Mouse (Mus musculus) kidney, embryonic 14.5 days (tissue): ENCODE data around the gene Gatc. TPM values are rescaled to one million over a fixed set of nuclear protein-coding genes. Genes with fewer than 3 reads are reported as not detected.

ENCODE experiments used
- ATAC-seq: fragments of 200-750 bp; cut with Nextera tagmentation; 2 replicates; pipeline ENCODE4 v1.8.0; 2017; ENCODE audit warnings: moderate number of reproducible peaks, mild to moderate bottlenecking, moderate TSS enrichment, moderate library complexity; ENCODE audit not compliant: low FRiP score, low TSS enrichment
- H3K27ac ChIP-seq: fragments of 300-500 bp; sonication (generic); 2 replicates; pipeline ENCODE4 v1.5.1; 2014; ENCODE audit warnings: low read depth, mild to moderate bottlenecking, low read length, moderate library complexity, mixed read lengths
- H3K27me3 ChIP-seq: fragments of 300-500 bp; sonication (generic); 2 replicates; pipeline ENCODE4 v1.6.1; 2014; ENCODE audit warnings: mild to moderate bottlenecking, low read length; ENCODE audit not compliant: control insufficient read depth, insufficient read depth
- H3K36me3 ChIP-seq: fragments of 300-500 bp; sonication (generic); 2 replicates; pipeline ENCODE4 v1.6.1; 2014; ENCODE audit warnings: low read length, mixed read lengths; ENCODE audit not compliant: control insufficient read depth, insufficient read depth
- H3K4me1 ChIP-seq: fragments of 300-500 bp; sonication (generic); 2 replicates; pipeline ENCODE4 v1.6.1; 2014; ENCODE audit warnings: low read length, mixed read lengths; ENCODE audit not compliant: control insufficient read depth, insufficient read depth
- H3K4me2 ChIP-seq: fragments of 300-500 bp; sonication (generic); replicated peaks from 2 replicates; pipeline ENCODE4 v1.6.1; 2014; ENCODE audit warnings: low read depth, mild to moderate bottlenecking, low read length
- H3K4me3 ChIP-seq: fragments of 300-500 bp; sonication (generic); 2 replicates; pipeline ENCODE4 v1.5.1; 2014; ENCODE audit warnings: mild to moderate bottlenecking, low read length
- H3K9ac ChIP-seq: fragments of 300-500 bp; sonication (generic); 2 replicates; pipeline ENCODE4 v1.6.1; 2014; ENCODE audit warnings: low read depth, mild to moderate bottlenecking, low read length, moderate library complexity
- H3K9me3 ChIP-seq: fragments of 300-500 bp; sonication (generic); 2 replicates; pipeline ENCODE4 v1.6.1; 2016; ENCODE audit warnings: low read length; ENCODE audit not compliant: control insufficient read depth
- WGBS: fragments of 180-500 bp; shearing (Covaris S2); extraction: QIAGEN DNeasy Blood & Tissue Kit; methylation state at CpG from one replicate; pipeline ENCODE4 v1.1.7; 2014; 5-methylcytosine and 5-hydroxymethylcytosine counted together
- polyA plus RNA-seq: library from polyadenylated mRNA; unstranded; fragments of >200 nt; fragmentation: Nextera tagmentation; extraction: Ambion mirVana; gene quantifications from 2 replicates; pipeline ENCODE4 v1.2.1, GENCODE M21; 2014

Gene Gatc
- polyA plus RNA-seq, 1 experiment from 2014 or later, result 36.9 TPM

DNA sequence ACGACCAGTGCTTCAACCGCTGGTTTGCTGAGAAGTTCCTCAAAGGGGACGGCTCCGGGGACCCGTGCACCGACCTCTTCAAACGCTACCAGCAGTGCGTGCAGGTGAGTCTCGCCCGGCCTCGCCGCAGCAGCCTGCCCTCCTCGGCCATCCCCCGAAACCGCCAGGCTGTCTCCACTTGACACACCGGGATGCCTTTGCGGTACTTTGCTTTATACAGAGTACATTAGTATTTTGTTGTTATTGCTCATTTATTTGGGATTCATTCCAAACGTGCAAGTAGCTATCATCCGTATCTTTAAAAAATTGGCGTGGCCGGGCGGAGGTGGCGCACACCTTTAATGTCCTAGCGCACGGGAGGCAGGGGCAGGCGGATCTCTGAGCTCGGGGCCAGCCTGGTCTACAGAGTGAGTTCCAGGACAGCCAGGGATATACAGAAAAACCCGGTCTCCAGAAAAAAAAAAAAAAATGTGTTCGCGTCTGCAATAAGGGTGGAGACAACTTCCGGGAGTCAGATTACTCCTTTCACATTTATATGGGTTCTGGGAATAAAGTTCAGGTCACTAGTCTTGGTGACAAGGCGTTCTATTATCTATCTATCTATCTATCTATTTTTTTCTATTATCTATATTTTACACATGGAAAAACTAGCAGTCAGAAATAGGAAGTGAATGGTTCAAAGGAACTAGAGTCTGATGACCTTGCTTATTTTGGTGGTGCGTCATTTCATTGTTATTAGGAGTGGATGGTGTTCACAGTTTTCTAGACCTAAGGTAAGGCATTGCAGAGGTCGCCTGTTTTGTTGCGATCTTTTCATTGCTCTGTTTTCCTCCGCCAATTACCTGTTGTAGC, 562 bp upstream of the Gatc start:
- Histone ChIP-seq H3K27ac (peak overlapping the region; percentile 44; the same call in 1 of the 2 replicates), H3K9ac (peak overlapping the region; percentile 70), H3K27me3 (no peaks in the 10 kb centered on the region), H3K9me3 (no peaks in the 10 kb centered on the region), H3K4me3 (peak overlapping the region; percentile 61), H3K4me1 (peaks cover 13% of the 10 kb centered on the region), H3K4me2 (peak overlapping the region; percentile 66), H3K36me3 (peaks cover 42% of the 10 kb centered on the region)
- 12% methylated on average over 36 of the region's 36 CpGs for WGBS
- peak; percentile 5; the same call in 1 of the 2 replicates for ATAC-seq

- Histone ChIP-seq H3K9ac (peak overlapping the region; percentile 70; the same call in 1 of the 2 replicates), H3K4me3 (peak overlapping the region; percentile 61), H3K36me3 (peaks cover 38% of the 10 kb centered on the region), H3K27me3 (no peaks in the 10 kb centered on the region), H3K4me2 (peak overlapping the region; percentile 66), H3K9me3 (no peaks in the 10 kb centered on the region), H3K4me1 (peaks cover 13% of the 10 kb centered on the region), H3K27ac (no peak overlapping the region)
- no peak for ATAC-seq
- WGBS, result 27% methylated on average over 7 of the region's 7 CpGs
These were observed 971 bp downstream of the Gatc start for GRCm38 (mm10) chr5:115340007-115340406.

GRCm38 (mm10) chr5:115333626-115334025, 7.4 kb downstream of the Gatc start:
- WGBS, result 81% methylated on average over 3 of the region's 3 CpGs
- H3K9ac ChIP-seq, result no peak overlapping the region
- no peaks in the 10 kb centered on the region for H3K9me3 ChIP-seq
- H3K36me3 ChIP-seq, result peaks cover 60% of the 10 kb centered on the region
- H3K27me3 ChIP-seq, result no peaks in the 10 kb centered on the region
- H3K4me1 ChIP-seq, result peaks cover 7% of the 10 kb centered on the region
- H3K4me3 ChIP-seq, result no peak overlapping the region
- ATAC-seq, result no peak
- H3K27ac ChIP-seq, result no peak overlapping the region
- no peak overlapping the region for H3K4me2 ChIP-seq

- no peaks in the 10 kb centered on the region for H3K27me3 ChIP-seq
- no peaks in the 10 kb centered on the region for H3K9me3 ChIP-seq
- 88% methylated on average over 9 of the region's 9 CpGs for WGBS
- no peak for ATAC-seq
- no peak overlapping the region for H3K9ac ChIP-seq
- no peak overlapping the region for H3K27ac ChIP-seq
- peaks cover 56% of the 10 kb centered on the region for H3K36me3 ChIP-seq
- H3K4me2 ChIP-seq, result no peak overlapping the region
- no peak overlapping the region for H3K4me3 ChIP-seq
- H3K4me1 ChIP-seq, result peaks cover 15% of the 10 kb centered on the region
These were observed 10.0 kb downstream of the Gatc start for GRCm38 (mm10) chr5:115330955-115331354.

GRCm38 (mm10) chr5:115327610-115328548, 13.1 kb downstream of the Gatc start:
- no peaks in the 10 kb centered on the region for H3K9me3 ChIP-seq
- H3K27me3 ChIP-seq, result no peaks in the 10 kb centered on the region
- peak overlapping the region; percentile 80 for H3K4me3 ChIP-seq
- H3K4me2 ChIP-seq, result peak overlapping the region; percentile 49
- H3K27ac ChIP-seq, result peak overlapping the region; percentile 91
- peaks cover 28% of the 10 kb centered on the region for H3K36me3 ChIP-seq
- under 1% methylated on average over 49 of the region's 55 CpGs for WGBS
- peak overlapping the region; percentile 88 for H3K9ac ChIP-seq
- peaks cover 15% of the 10 kb centered on the region for H3K4me1 ChIP-seq
- ATAC-seq, result peak; percentile 13

- WGBS, result under 1% methylated on average over 77 of the region's 97 CpGs
- peaks cover 20% of the 10 kb centered on the region for H3K36me3 ChIP-seq
- peak within 1 kb of the TSS; percentile 49 for H3K4me2 ChIP-seq
- ATAC-seq, result peak; percentile 93
- peak within 1 kb of the TSS; percentile 80 for H3K4me3 ChIP-seq
- H3K9ac ChIP-seq, result peak within 1 kb of the TSS; percentile 88
- H3K27ac ChIP-seq, result peak within 1 kb of the TSS; percentile 91
- H3K4me1 ChIP-seq, result peaks cover 15% of the 10 kb centered on the region
- no peaks in the 10 kb centered on the region for H3K9me3 ChIP-seq
- no peaks in the 10 kb centered on the region for H3K27me3 ChIP-seq
These were observed 13.9 kb downstream of the Gatc start, which contains the start of gene Srsf9 for GRCm38 (mm10) chr5:115326875-115327609. Srsf9 (plus strand) TSS chr5:115327177.

GRCm38 (mm10) chr5:115326256-115326831, 14.6 kb downstream of the Gatc start:
- peak overlapping the region; percentile 80 for H3K4me3 ChIP-seq
- ATAC-seq, result peak; percentile 43
- H3K4me1 ChIP-seq, result peaks cover 15% of the 10 kb centered on the region
- peak overlapping the region; percentile 49 for H3K4me2 ChIP-seq
- peak overlapping the region; percentile 88 for H3K9ac ChIP-seq
- H3K9me3 ChIP-seq, result no peaks in the 10 kb centered on the region
- H3K27ac ChIP-seq, result peak overlapping the region; percentile 91
- H3K36me3 ChIP-seq, result peaks cover 13% of the 10 kb centered on the region
- H3K27me3 ChIP-seq, result no peaks in the 10 kb centered on the region
- WGBS, result 26% methylated on average over 11 of the region's 11 CpGs
